Mouse (Mus musculus) gastrocnemius, adult 2 months (tissue): ENCODE results near the gene Inpp1. TPM values are rescaled to one million over a fixed set of nuclear protein-coding genes. Genes with fewer than 3 reads are reported as not detected.
A peak's percentile ranks its signal among the peaks of the same experiment; 100 is the strongest.
"Not testable (repeated sequence)": the region's sequence is repeated elsewhere in the genome, so short reads cannot be mapped to it uniquely, and the experiment has no call there.

Source experiments
- DNase-seq: peaks from one replicate; pipeline ENCODE4 v3.0.0; 2022
- H3K27ac ChIP-seq: fragments of 200-600 bp; 2 replicates; pipeline ENCODE4 v1.8.1; 2022; ENCODE audit warnings: mild to moderate bottlenecking
- H3K4me3 ChIP-seq: fragments of 200-600 bp; 2 replicates; pipeline ENCODE4 v1.8.1; 2022; ENCODE audit warnings: mild to moderate bottlenecking, moderate library complexity
- CTCF ChIP-seq: fragments of 200-600 bp; IDR thresholded peaks from 2 replicates; pipeline ENCODE4 v1.8.1; 2022; ENCODE audit warnings: antibody characterized with exemption, mild to moderate bottlenecking, moderate library complexity
- intact Hi-C: fragments of 180-260 bp; cut with DNase I; formaldehyde crosslinking; loops from one replicate; pipeline ENCODE4 v1.15.1; 2025
- long read RNA-seq, 2 experiments: library from polyadenylated mRNA; stranded (forward); transcript quantifications; one replicate each; pipeline ENCODE4 v2.0.0; 2021
- total RNA-seq, 2 experiments: library from RNA; stranded (reverse); gene quantifications; 2 replicates each; pipeline ENCODE4 v1.2.3; 2021

Inpp1 gene
- 1 to 10 TPM; 6.4 to 6.8 TPM for total RNA-seq
- long read RNA-seq, experiment 1, full-length matches to known transcripts: 5 of 5 reads
- long read RNA-seq, experiment 1, partial matches to known transcripts: 0 of 5 reads
- long read RNA-seq, experiment 1, other reads (novel, unspliced or antisense): 0 of 5 reads
- long read RNA-seq, experiment 2, full-length matches to known transcripts: 5 of 9 reads
- long read RNA-seq, experiment 2, partial matches to known transcripts: 0 of 9 reads
- long read RNA-seq, experiment 2, other reads (novel, unspliced or antisense): 4 of 9 reads

- peak within 1 kb of the TSS; percentile 92 for H3K27ac ChIP-seq
- intact Hi-C loops: no loop called here
- TF ChIP-seq CTCF: peak; percentile 63
- H3K4me3 ChIP-seq: peak within 1 kb of the TSS; percentile 94
- peak; percentile 91 for DNase-seq
Measured at GRCm38 (mm10) chr1:52816910-52817812, at the start of gene Inpp1. Gene Inpp1 (minus strand): TSS chr1:52817688.

GRCm38 (mm10) chr1:52866007-52866406, 48.5 kb upstream of the Inpp1 start:
- Histone ChIP-seq H3K27ac (no peak overlapping the region), H3K4me3 (no peak overlapping the region)
- intact Hi-C loops: no loop called here
- no peak for TF ChIP-seq CTCF
- no peak for DNase-seq

DNA sequence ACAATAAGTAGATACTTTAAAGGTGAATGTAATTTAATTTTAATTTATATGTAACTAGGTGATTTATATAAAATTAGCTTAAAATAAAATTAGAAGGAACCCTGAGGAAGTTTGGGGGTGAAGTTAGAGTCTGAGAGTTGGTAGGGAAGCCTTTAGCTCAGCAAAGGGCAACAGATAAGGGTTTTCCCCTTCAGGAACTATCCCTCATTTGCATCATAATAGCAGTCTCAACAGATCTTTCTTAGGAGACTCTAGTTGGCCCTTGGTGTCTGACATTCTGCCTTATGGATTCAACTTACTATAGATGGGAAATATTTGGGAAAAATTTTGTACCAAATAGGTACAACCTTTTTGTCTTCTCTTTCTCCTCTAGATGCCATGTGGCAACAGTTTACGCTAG, 46.7 kb upstream of the Inpp1 start:
- intact Hi-C loops: no loop called here
- DNase-seq: no peak

GRCm38 (mm10) chr1:52855904-52856601, 38.6 kb upstream of the Inpp1 start:
- intact Hi-C loops: no loop called here
- H3K27ac ChIP-seq: no peak overlapping the region
- no peak for TF ChIP-seq CTCF
- H3K4me3 ChIP-seq: no peak overlapping the region
- DNase-seq: no peak

More for the DNA sequence above, 46.7 kb upstream of the Inpp1 start:
- Histone ChIP-seq H3K4me3 (no peak overlapping the region), H3K27ac (no peak overlapping the region)
- no peak for TF ChIP-seq CTCF

GRCm38 (mm10) chr1:52854029-52854428, 36.5 kb upstream of the Inpp1 start:
- intact Hi-C loops, DNase-seq, H3K27ac ChIP-seq, H3K4me3 ChIP-seq: not testable (repeated sequence)
- TF ChIP-seq CTCF: peak; percentile 56

DNA sequence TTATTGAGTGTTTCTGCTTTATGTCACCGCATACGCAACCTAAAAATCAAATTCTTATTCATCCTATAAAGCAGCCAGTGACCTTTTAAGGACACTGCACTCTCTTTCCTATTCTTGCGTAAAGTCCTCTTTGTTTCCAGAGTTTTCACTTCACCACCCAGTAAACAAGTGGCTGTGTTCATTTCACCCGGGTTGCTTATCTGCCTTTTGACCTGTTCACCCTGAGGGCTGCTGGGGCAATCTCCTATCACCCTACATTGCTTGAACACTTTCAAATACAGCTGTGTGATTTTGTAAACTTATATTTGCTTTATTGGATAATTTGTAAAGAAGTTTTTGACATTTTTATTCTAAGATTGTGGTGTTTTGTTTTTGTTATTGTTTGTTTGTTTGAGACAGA, 31.9 kb upstream of the Inpp1 start:
- no peak for TF ChIP-seq CTCF
- intact Hi-C loops: loop anchor here (5.0 to 10.0 kb wide), 3 partner anchors 37 to 205 kb away; no protein-coding TSS in a partner anchor
- Histone ChIP-seq H3K27ac (no peak overlapping the region), H3K4me3 (no peak overlapping the region)
- DNase-seq: no peak

- DNase-seq: no peak
- intact Hi-C loops: loop anchor here (5.0 to 10.0 kb wide), 3 partner anchors 34 to 202 kb away; no protein-coding TSS in a partner anchor
- H3K27ac ChIP-seq: no peak overlapping the region
- no peak for TF ChIP-seq CTCF
- no peak overlapping the region for H3K4me3 ChIP-seq
Measured at GRCm38 (mm10) chr1:52846556-52846955, 29.1 kb upstream of the Inpp1 start.

GRCm38 (mm10) chr1:52844782-52845665, 27.5 kb upstream of the Inpp1 start, which contains the start of gene Hibch:
Gene Hibch (plus strand): TSS chr1:52844929.
- no peak; the same call in 1 of the 2 replicates for TF ChIP-seq CTCF
- intact Hi-C loops: loop anchor here (5.0 to 10.0 kb wide), 3 partner anchors 33 to 200 kb away; no protein-coding TSS in a partner anchor
- H3K4me3 ChIP-seq: peak within 1 kb of the TSS; percentile 94
- peak; percentile 99 for DNase-seq
- H3K27ac ChIP-seq: peak within 1 kb of the TSS; percentile 97

DNA sequence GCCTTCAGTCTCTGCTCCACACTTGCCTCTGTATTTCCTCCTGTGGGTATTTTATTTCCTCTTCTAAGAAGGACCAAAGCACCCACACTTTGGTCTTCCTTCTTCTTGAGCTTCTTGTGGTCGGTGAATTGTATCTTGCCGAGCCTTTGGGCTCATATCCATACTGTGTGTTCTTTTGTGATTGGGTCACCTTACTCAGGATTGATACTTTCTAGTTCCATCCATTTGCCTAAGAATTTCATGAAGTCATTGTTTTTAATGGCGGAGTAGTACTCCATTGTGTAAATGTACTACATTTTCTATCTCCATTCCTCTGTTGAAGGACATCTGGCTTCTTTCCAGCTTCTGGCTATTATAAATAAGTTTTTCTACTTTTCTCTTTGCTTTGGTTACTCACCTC, 26.9 kb upstream of the Inpp1 start:
- Histone ChIP-seq H3K27ac (peak overlapping the region; percentile 97), H3K4me3 (peak overlapping the region; percentile 94)
- intact Hi-C loops: loop anchor here (10.0 kb wide), 2 partner anchors 190 to 200 kb away; no protein-coding TSS in a partner anchor
- DNase-seq: no peak
- TF ChIP-seq CTCF: no peak

DNA sequence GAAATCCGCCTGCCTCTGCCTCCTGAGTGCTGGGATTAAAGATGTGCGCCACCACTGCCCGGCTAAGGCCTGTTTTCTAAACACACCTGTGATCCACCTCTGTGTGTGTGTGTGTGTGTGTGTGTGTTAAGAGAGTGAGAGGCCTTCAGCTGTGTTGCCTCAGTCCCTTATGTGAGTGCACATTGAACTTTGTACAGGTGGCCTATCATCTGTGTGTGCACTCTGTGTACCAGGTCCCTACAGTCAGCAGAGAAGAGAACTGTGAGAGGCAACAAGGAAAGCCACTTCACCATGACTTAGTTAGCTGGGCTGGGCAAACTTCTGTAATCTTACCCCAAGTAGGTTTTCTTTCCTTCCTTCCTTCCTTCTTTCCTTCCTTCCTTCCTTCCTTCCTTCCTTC, 21.6 kb upstream of the Inpp1 start:
- intact Hi-C loops: no loop called here
- no peak for DNase-seq
- no peak overlapping the region for H3K4me3 ChIP-seq
- TF ChIP-seq CTCF: no peak
- H3K27ac ChIP-seq: no peak overlapping the region

DNA sequence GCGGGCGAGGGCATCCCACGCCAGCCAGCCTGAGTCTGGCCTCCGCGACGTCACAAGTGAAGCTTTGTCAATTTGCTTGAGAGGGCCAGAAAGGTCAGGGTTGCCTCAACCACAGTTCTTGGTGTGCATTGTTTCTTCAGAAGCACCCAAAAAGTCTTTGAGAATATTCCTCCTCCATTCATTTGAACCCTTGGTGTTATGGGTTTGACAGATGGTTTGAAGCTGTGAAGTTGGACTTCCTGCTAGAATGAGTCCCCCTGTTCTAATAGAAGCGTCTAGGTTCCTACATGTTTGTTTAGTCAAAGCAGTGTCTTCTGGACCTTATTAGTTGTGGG, 292 bp upstream of the Inpp1 start:
- TF ChIP-seq CTCF: no peak
- no peak for DNase-seq
- intact Hi-C loops: no loop called here
- Histone ChIP-seq H3K27ac (peak overlapping the region; percentile 92), H3K4me3 (peak overlapping the region; percentile 94)
